Mouse (Mus musculus): ENCODE results near the gene Ep400. TPM values are rescaled to one million over a fixed set of nuclear protein-coding genes. Genes with fewer than 3 reads are reported as not detected.

The Ep400 gene
- total RNA-seq, 2 experiments from 2014 or later = 96.6 to 103 TPM

Small RNA genes lying within 50 kb of the gene (microRNA-seq; reads per million reads assigned to microRNA genes)
- gene Mir7026 = 0.50 to 2.5 reads per million in 2 experiments

Other genes starting within 250 kb of the Ep400 start
- 100 to 1,000 TPM in 1 of 2 experiments, 10 to 100 TPM in 1; 87.0 to 117 TPM for gene Galnt9, start 226.4 kb downstream of the Ep400 start, total RNA-seq (2021)
- gene Noc4l, start 117.3 kb downstream of the Ep400 start, total RNA-seq (2021) = 10 to 100 TPM; 25.2 to 28.3 TPM
- 10 to 100 TPM; 22.2 to 24.7 TPM for gene Ddx51, start 117.3 kb downstream of the Ep400 start, total RNA-seq (2021)
- 10 to 100 TPM; 20.2 to 25.4 TPM for gene Pus1, start 9.9 kb upstream of the Ep400 start, total RNA-seq (2021)
- 10 to 100 TPM; 68.3 to 69.6 TPM for gene Ulk1, start 39.4 kb upstream of the Ep400 start, total RNA-seq (2021)
- gene Hscb, start 69.1 kb upstream of the Ep400 start, total RNA-seq (2021) = 10 to 100 TPM in 1 of 2 experiments, 1 to 10 TPM in 1; 8.9 to 10.9 TPM
- gene Chek2, start 69.3 kb upstream of the Ep400 start, total RNA-seq (2021) = 1 to 10 TPM; 1.3 to 1.5 TPM
- 1 to 10 TPM; 9.3 to 9.8 TPM for gene Ttc28, start 109.1 kb upstream of the Ep400 start, total RNA-seq (2021)

Data from left cerebral cortex, adult 18-20 months (tissue).